Mouse (Mus musculus) heart, postnatal 0 days (tissue): ENCODE measurements around the gene Olfr172. TPM values are rescaled to one million over a fixed set of nuclear protein-coding genes. Genes with fewer than 3 reads are reported as not detected.

Experiments
- ATAC-seq: fragments of 200-750 bp; cut with Nextera tagmentation; 2 replicates; pipeline ENCODE4 v1.8.0; 2017; ENCODE audit warnings: low read depth, moderate number of reproducible peaks, moderate library complexity; ENCODE audit not compliant: insufficient read depth
- DNase-seq: peaks from one replicate; pipeline ENCODE4 v3.0.0-alpha.2; 2016; ENCODE audit warnings: low spot score
- H3K27ac ChIP-seq: fragments of 300-500 bp; sonication (generic); 2 replicates; pipeline ENCODE4 v1.5.1; 2014; ENCODE audit warnings: low read depth, mild to moderate bottlenecking
- H3K27me3 ChIP-seq: fragments of 300-500 bp; sonication (generic); 2 replicates; pipeline ENCODE4 v1.6.1; 2014; ENCODE audit warnings: low read length, mixed read lengths; ENCODE audit not compliant: control insufficient read depth, insufficient read depth
- H3K36me3 ChIP-seq: fragments of 300-500 bp; sonication (generic); replicated peaks from 2 replicates; pipeline ENCODE4 v1.6.1; 2014; ENCODE audit warnings: low read length, mixed read lengths; ENCODE audit not compliant: control insufficient read depth, insufficient read depth
- H3K4me1 ChIP-seq: fragments of 300-500 bp; sonication (generic); 2 replicates; pipeline ENCODE4 v1.6.1; 2014; ENCODE audit warnings: antibody characterized with exemption; ENCODE audit not compliant: control insufficient read depth, insufficient read depth
- H3K4me2 ChIP-seq: fragments of 300-500 bp; sonication (generic); 2 replicates; pipeline ENCODE4 v1.6.1; 2014; ENCODE audit warnings: low read depth, mild to moderate bottlenecking, low read length, moderate library complexity
- H3K4me3 ChIP-seq: fragments of 300-500 bp; sonication (generic); 2 replicates; pipeline ENCODE4 v1.5.1; 2014; ENCODE audit warnings: low read depth, low read length
- H3K9ac ChIP-seq: fragments of 300-500 bp; sonication (generic); replicated peaks from 2 replicates; pipeline ENCODE4 v1.6.1; 2014; ENCODE audit warnings: low read depth, low read length, mixed read lengths
- H3K9me3 ChIP-seq: fragments of 300-500 bp; sonication (generic); replicated peaks from 2 replicates; pipeline ENCODE4 v1.6.1; 2016; ENCODE audit warnings: low read length; ENCODE audit not compliant: control insufficient read depth
- CTCF ChIP-seq: IDR thresholded peaks from 2 replicates; pipeline ENCODE4 v1.5.1; 2016; ENCODE audit warnings: antibody characterized with exemption, control low read depth, low read depth
- EP300 ChIP-seq: IDR thresholded peaks from 2 replicates; pipeline ENCODE4 v1.6.1; 2016; ENCODE audit warnings: antibody characterized with exemption, low read depth
- WGBS: fragments of 180-500 bp; shearing (Covaris S2); extraction: QIAGEN DNeasy Blood & Tissue Kit; methylation state at CpG from one replicate; pipeline ENCODE4 v1.1.7; 2014; 5-methylcytosine and 5-hydroxymethylcytosine counted together
- polyA plus RNA-seq: library from polyadenylated mRNA; unstranded; fragments of >200 nt; fragmentation: Nextera tagmentation; extraction: Ambion mirVana; gene quantifications from 2 replicates; pipeline ENCODE4 v1.2.1, GENCODE M21; 2015
- total RNA-seq: library from RNA; depleted of rRNA; stranded (reverse); fragments of >200 nt; gene quantifications from 2 replicates; pipeline ENCODE4 v1.2.3, GENCODE M21; 2014; ENCODE audit warnings: low replicate concordance; rRNA removed

Gene Olfr172
- total RNA-seq = not detected in 2 replicates
- not detected in 2 replicates for polyA plus RNA-seq

DNA sequence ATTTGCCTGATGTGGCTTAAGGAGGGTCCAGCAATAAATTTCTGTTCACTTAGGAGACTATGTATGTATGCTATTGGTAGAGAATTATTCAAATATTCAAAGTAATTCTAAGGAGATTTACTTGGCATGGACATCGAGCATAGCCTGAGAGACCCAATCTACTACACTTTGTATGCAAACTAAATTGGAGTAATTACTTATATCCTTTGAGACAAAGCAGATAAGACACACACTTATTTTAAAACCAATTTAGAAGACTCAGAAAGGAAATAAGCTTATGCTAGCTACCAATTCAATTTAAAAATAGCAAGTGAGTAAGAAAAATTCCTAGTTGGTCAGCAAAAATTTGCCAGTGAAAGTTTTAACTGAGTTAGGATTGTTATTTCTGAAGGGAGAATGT is at the start of gene Olfr172:
Olfr172 (minus strand) TSS at position 101 of the 400 bp plus-strand sequence.
- no peaks in the 10 kb centered on the region for H3K36me3 ChIP-seq
- H3K9ac ChIP-seq = no peak within 1 kb of the TSS
- no peak within 1 kb of the TSS for H3K4me2 ChIP-seq
- 62% methylated on average over 1 of the region's 1 CpGs for WGBS
- no peak within 1 kb of the TSS for H3K27ac ChIP-seq
- H3K27me3 ChIP-seq = no peaks in the 10 kb centered on the region
- TF ChIP-seq EP300 = no peak
- TF ChIP-seq CTCF = no peak
- ATAC-seq (no peak), DNase-seq (no peak)
- no peaks in the 10 kb centered on the region for H3K4me1 ChIP-seq
- no peaks in the 10 kb centered on the region for H3K9me3 ChIP-seq
- H3K4me3 ChIP-seq = no peak within 1 kb of the TSS

DNA sequence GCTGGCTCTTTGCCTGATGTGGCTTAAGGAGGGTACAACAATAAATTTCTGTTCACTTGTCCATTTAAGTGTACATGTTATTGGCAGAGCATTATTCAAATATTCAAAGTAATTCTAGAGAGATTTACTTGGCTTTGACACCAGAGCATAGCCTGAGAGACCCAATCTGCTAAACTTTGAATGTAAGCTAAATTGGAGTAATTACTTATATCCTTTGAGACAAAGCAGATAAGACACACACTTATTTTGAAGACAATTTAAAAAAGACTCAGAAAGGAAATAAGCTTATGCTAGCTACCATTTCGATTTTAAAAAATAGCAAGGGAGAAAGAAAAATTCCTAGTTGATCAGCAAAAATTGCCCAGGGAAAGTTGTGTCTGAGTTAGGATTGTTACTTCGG is 37.2 kb upstream of the Olfr172 start, which contains the start of gene Olfr173:
Olfr173 (minus strand) TSS at position 101 of the 400 bp plus-strand sequence.
- no peaks in the 10 kb centered on the region for H3K9me3 ChIP-seq
- H3K27me3 ChIP-seq = no peaks in the 10 kb centered on the region
- DNase-seq (no peak), ATAC-seq (no peak)
- no peaks in the 10 kb centered on the region for H3K36me3 ChIP-seq
- TF ChIP-seq EP300 (no peak), CTCF (no peak)
- WGBS = 73% methylated on average over 2 of the region's 2 CpGs
- H3K4me1 ChIP-seq = no peaks in the 10 kb centered on the region
- no peak within 1 kb of the TSS for H3K27ac ChIP-seq
- H3K9ac ChIP-seq = no peak within 1 kb of the TSS
- H3K4me3 ChIP-seq = no peak within 1 kb of the TSS
- no peak within 1 kb of the TSS for H3K4me2 ChIP-seq

DNA sequence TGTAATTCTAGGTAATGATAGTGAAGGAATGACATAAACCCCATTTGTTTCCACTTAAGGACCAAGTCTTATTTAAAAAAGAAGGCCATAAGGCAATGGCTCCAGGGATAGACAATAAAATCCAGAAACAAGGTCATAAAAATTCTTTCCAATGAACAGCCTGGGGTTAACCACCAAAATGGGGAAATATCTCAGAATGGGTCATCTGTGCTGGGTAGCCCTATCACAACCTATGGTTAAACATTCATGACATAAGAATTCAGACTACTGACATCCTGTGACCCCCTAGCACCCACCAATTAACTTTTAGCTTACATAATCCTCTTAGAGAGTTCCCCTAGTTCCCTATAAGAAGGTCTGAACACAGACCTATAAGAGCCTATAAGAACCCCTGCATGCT is 6.8 kb downstream of the Olfr172 start:
- H3K9ac ChIP-seq = no peak overlapping the region
- DNase-seq (no peak), ATAC-seq (no peak)
- no peak overlapping the region for H3K4me3 ChIP-seq
- H3K27me3 ChIP-seq = no peaks in the 10 kb centered on the region
- H3K9me3 ChIP-seq = no peaks in the 10 kb centered on the region
- H3K27ac ChIP-seq = no peak overlapping the region
- TF ChIP-seq EP300 = no peak
- TF ChIP-seq CTCF = no peak
- H3K36me3 ChIP-seq = no peaks in the 10 kb centered on the region
- no peak overlapping the region for H3K4me2 ChIP-seq
- H3K4me1 ChIP-seq = no peaks in the 10 kb centered on the region

GRCm38 (mm10) chr16:58751314-58751713 is 11.7 kb downstream of the Olfr172 start:
- 19% methylated on average over 1 of the region's 1 CpGs for WGBS
- H3K27ac ChIP-seq = no peak overlapping the region
- TF ChIP-seq EP300 (no peak), CTCF (peak; percentile 71)
- H3K36me3 ChIP-seq = no peaks in the 10 kb centered on the region
- DNase-seq (peak; percentile 57), ATAC-seq (peak; percentile 57)
- H3K4me1 ChIP-seq = no peaks in the 10 kb centered on the region; the same call in 1 of the 2 replicates
- no peaks in the 10 kb centered on the region for H3K27me3 ChIP-seq
- H3K4me2 ChIP-seq = no peak overlapping the region
- no peaks in the 10 kb centered on the region for H3K9me3 ChIP-seq
- H3K4me3 ChIP-seq = no peak overlapping the region
- H3K9ac ChIP-seq = no peak overlapping the region

DNA sequence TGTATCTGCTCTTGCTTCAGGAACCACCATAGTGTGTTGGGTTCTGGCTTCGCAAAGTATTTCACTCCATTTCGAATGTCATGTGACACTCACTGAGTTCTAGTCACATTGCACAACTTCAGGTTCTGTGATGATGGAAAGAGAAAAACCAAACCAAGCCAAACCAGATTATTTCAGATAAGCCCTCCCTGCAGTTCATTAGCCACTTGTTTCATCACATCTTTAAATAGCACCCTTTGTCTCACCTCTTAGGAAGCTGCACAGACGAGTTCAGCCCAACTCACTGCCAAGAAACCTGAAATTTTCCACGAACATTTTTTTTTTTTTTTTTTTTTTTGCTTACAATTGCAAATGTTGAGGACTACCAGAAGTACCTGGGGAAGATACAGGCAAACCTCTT is 16.3 kb downstream of the Olfr172 start:
- no peaks in the 10 kb centered on the region for H3K9me3 ChIP-seq
- peak; percentile 38 for DNase-seq
- ATAC-seq = peak; percentile 68; the same call in 1 of the 2 replicates
- 0 out of 2 replicates have a peak overlapping the region, but pooled peaks have one; percentile 1 for H3K4me2 ChIP-seq
- no peaks in the 10 kb centered on the region for H3K27me3 ChIP-seq
- H3K9ac ChIP-seq = no peak overlapping the region
- H3K4me1 ChIP-seq = no peaks in the 10 kb centered on the region; the same call in 1 of the 2 replicates
- TF ChIP-seq CTCF (no peak), EP300 (no peak)
- peak overlapping the region; percentile 32; the same call in 1 of the 2 replicates for H3K27ac ChIP-seq
- no peak overlapping the region for H3K4me3 ChIP-seq
- no peaks in the 10 kb centered on the region for H3K36me3 ChIP-seq
- 22% methylated on average over 4 of the region's 4 CpGs for WGBS

DNA sequence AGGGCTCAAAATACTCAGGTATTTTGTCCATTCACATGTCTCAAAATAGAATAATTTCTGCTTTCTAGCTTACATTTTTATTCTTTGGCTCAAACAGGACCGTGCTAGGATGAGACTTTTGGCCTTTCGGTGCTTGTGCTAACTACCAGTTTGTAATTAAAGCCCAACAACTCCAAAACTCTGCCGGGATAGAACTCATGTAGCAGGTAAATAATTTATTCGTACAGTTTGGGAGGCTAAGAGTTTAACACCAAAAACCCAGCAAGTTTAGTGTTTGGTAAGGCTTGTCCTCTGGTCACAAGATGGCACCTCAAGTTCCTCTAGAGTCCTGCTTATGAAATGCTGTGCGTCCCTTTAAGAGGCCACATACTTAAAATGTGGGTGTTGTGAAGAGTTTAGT is 22.2 kb downstream of the Olfr172 start:
- no peaks in the 10 kb centered on the region for H3K4me1 ChIP-seq
- no peaks in the 10 kb centered on the region for H3K36me3 ChIP-seq
- 92% methylated on average over 5 of the region's 5 CpGs for WGBS
- no peak overlapping the region for H3K9ac ChIP-seq
- no peak overlapping the region for H3K27ac ChIP-seq
- H3K27me3 ChIP-seq = no peaks in the 10 kb centered on the region
- ATAC-seq (no peak), DNase-seq (no peak)
- H3K4me2 ChIP-seq = no peak overlapping the region
- TF ChIP-seq CTCF (no peak), EP300 (no peak)
- H3K9me3 ChIP-seq = no peaks in the 10 kb centered on the region
- H3K4me3 ChIP-seq = no peak overlapping the region
